Mouse (Mus musculus) 416B (cell line): ENCODE measurements at regions not wholly inside any gene's neighbourhood (a gene's known extent, or its start where the extent isn't known, plus 50 kb on each side); places are given as distances from the start of the nearest gene placed in this dataset.

Experiments
- DNase-seq: peaks from one replicate; pipeline ENCODE4 v3.0.0; 2011; ENCODE audit warnings: low read depth

DNA sequence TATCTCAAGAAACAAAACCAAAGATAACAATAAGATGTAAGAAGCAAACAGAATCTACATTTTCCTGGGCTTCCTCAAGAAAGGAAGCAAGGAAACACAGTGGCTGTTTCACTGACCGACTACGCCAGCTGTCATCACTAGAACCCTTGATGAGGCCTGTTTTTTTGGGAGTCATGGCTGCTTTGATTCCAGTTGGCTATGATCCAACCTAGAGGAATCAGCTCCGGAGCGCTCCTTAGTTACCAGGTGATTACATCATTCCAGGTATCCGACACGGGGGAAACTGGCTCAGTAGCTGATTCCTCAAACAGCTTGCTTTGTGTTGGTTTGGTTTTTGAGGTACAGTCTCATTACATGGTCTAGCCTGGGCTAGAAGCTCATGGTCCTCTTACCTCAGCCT is 84.1 kb upstream of the Galnt15 start:
- DNase-seq = no peak

- no peak for DNase-seq
Measured at GRCm38 (mm10) chr14:31945125-31945524, 83.7 kb upstream of the Galnt15 start.

- no peak for DNase-seq
Measured at GRCm38 (mm10) chr14:31946032-31946431, 82.8 kb upstream of the Galnt15 start.

- peak; percentile 47 for DNase-seq
Measured at GRCm38 (mm10) chr14:31947246-31947645, 81.5 kb upstream of the Galnt15 start.

- DNase-seq = no peak
Measured at GRCm38 (mm10) chr14:31951894-31952293, 76.9 kb upstream of the Galnt15 start.

DNA sequence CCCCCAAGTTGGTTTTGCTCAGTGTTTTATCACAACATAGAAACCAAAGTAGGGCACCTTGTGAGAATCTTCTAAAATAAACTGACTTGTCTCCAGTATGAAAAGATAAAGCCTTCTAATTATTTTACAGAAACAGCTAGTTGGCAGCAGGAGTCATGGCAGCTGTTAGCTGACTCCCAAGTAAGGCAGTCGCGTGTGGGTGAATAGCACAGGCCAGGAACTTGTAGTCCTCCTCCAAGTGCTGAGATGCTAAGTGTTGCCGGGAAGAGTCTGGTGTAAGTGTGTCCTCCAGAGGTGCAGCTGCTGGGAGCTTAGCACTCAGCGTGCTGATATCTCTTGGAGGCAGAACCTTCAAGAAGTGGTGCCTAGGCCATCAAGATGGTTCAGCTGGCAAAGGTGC is 75.0 kb upstream of the Galnt15 start:
- DNase-seq = no peak

- DNase-seq = peak; percentile 79
Measured at GRCm38 (mm10) chr14:31954945-31955344, 73.8 kb upstream of the Galnt15 start.

DNA sequence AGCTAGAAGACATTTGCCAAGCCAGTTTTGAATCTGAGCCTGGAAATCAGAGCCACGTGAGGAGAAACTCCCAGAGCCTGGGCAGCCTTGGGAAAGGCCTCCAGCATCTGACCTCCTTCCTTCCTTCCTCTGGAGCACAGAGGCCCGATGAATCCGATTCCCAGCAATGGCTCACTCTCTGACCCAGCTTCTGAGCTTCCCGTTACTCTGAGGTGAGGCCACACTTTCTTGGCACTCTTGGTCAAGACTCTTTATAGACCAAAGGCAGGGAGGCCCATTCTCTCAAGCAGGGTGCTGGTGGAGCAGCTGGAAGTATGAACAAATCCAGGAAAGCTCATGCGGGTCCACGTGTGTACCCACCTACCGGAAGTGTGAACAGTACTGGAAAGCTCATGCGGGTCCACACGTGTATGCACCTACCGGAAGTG is 71.6 kb upstream of the Galnt15 start:
- DNase-seq = no peak

DNA sequence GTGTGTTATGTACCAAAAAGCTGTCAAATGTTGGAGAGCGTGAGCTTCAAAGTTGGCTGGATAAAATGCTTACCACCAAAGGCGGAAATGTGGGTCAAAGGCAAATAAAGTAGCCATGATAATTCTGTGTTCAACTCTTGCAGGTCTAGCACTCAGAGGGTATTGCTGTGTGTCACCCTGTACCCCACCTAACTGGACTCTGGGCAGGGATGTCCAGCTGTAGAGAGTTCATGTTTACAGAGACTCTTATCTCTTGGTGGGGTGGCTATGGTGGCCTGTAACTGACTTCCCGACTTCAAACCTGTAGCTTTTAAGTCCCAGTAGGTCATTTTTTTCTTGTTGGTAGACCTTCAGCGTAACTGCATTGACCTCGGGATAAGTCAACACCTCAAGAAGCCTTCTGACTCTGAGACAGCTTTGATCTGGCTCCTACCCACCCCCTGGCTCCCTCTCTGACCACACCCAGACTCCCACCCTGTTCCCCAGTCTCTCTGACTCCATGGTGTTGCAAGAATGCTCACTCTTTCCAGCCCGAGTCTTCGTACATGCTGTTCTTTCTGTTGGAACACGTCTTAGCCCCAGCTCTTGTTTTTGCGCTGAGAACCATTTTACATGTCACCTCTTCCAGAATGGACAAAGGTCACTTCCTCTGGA is 68.5 kb upstream of the Galnt15 start:
- no peak for DNase-seq

DNA sequence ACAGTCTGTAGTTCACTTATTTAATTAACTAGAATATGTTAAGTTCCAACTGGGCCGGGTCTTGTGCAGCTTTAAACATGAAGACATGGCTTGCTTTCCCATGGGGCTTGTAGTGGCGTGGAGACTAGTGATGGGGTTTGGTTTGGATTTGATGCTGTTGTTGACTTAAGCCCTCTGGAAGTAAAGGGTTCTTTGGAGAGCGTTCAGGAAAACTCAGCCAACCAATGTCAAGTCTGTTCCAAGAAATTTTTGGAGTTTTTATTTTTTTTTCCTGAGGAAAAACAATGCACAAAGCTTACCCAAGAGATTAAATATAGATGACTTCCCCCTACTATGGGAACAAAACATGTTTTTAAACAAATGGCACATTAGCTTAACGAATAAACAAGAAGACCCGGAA is 67.3 kb upstream of the Galnt15 start:
- no peak for DNase-seq

DNA sequence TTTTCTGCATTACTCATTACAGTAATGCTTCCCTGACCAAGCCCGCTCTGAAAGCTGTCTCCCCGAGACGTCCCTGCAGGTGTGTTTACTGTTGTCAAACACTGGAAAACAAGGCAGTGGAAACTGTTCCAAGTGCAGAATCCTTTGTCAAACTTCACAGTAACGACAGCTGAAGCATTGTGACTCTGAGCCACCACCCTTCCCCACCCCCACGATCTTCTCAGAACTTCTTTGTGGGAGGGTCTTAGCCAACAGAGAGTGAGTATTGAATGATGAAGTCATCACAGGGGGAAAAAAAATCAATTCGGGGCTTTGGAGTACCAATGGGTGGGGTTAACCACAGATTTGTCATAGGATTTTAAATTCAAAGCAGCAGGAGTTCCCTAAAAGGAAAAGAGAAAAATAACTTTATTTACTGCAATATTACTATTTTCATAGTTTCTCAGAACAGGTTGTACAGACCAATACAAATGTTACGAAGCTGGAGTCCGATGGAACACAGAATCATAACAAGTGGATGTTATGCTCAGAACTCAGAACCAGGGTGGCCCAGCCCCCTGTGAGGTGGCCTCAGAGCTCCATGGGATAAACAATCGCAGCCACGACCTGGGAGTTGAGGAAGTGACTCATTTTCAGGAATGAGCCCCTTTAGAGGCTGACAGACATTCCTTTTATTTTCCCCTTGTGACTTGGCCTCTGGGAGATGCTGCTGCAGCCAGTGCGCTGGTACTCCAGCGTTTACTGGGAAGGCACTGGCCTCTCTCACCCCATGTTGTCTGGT is 65.5 kb upstream of the Galnt15 start:
- DNase-seq = no peak

DNA sequence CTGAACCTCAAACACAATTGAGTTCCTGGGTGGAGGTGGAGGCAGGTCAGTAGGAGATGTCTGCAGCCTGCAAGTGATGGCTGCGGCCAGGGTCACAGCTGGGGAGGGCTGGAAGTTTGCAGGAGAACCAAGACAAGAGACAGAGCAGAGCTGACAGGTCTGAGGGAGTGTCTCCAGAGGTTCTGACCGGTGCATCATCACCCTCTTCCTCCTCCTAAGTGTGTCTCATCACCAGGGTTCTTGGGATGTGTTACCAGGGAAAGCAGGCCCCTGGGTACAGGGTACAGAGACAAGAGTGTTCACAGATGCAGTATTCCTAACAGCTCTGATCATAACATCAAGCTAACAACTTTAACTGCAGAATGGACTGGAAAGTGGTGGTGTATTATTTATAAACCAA is 64.7 kb upstream of the Galnt15 start:
- DNase-seq = no peak

GRCm38 (mm10) chr14:31964831-31965230 is 64.0 kb upstream of the Galnt15 start:
- no peak for DNase-seq

- DNase-seq = no peak
Measured at GRCm38 (mm10) chr14:31969531-31969930, 59.3 kb upstream of the Galnt15 start.

GRCm38 (mm10) chr14:31970245-31970830 is 58.5 kb upstream of the Galnt15 start:
- DNase-seq = no peak

- DNase-seq = no peak
Measured at GRCm38 (mm10) chr14:31970851-31971250, 57.9 kb upstream of the Galnt15 start.

DNA sequence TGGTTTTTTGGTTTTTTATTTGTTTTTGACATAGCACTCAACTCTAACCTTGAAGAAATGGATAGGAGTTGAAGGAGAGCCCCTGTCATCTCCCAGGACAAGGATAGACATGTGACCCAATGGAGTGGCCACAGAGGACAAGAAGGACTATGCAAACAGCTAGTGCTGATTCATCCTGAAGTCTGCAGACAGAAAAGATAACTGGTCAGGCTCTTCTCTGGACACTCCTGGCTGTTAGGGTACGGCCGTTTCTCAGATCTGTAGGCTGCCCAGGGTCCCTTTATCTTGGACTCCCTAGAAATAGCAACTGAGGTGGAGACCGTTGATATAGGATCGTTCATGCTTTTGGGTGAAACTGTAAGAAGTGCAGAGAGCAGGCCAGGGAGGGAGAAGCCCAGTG is 55.1 kb upstream of the Galnt15 start:
- DNase-seq = no peak

DNA sequence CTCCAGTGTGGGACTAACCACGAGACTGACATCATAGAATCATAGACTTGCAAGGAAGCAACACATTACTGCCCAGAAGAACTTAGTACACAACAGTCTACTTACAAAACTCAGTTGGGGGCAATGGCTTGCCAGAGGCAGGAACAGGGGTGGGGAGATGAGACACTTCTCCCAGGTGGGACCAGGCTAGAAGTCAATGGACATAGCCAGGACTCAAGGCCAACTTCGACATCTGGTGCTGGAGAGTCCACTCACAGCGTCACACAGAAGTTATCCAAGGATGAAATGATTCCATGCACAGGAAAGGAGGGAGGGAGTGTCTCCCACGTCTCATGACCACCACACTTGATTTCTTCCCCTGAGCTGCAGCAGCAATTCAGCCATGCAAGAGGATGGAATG is 50.6 kb upstream of the Galnt15 start:
- no peak for DNase-seq

DNA sequence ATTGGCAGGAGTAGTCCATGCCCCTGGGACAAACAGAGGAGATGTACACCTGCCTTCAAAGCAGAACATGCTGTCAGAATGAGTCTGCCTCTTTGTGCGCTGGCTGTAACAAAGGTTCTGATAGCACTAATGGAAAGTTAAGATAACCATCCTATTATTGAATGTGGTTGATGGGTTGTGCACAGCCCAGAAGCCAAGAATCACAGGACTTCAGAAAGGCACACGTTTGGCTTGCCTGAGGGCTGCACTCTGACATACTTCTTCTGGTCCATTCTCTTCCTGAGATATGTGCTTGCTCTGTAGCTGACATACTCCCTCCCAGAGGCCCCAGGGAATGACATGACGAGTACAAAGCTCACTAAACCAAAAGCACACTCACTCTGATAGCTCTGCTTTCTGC is 50.1 kb upstream of the Galnt15 start:
- DNase-seq = no peak
